Mouse (Mus musculus): ENCODE results near the gene Zfand3. TPM values are rescaled to one million over a fixed set of nuclear protein-coding genes. Genes with fewer than 3 reads are reported as not detected.

The Zfand3 gene
- total and polyA plus RNA-seq, 3 experiments = 23.2 to 44.0 (median 23.5) TPM

DNA sequence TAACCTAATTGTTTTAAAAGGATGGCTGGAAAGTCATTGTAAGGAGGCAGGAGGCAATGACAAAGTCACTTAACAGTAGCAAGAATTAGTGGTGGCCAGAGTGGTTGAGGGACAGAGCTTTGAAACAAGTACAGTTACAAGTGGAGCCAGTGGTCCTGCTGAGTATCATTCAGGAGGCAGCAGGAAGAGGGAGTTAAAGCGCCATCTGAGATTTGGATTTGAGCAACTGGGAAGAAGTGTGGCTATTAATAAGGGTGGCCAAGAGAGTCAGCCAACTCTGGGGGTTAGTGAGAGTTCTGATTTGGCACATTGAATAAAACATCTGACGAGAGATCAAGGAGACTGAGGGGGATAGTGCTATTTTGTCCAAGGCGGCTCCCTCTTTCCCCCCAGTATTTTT, 54.1 kb downstream of the Zfand3 start:
- H3K4me1 ChIP-seq (ENCODE audit: control insufficient read depth in 1 of 2, insufficient read depth in 2 of 2) = peaks cover 8 to 25% of the 10 kb centered on the region in 2 experiments

DNA sequence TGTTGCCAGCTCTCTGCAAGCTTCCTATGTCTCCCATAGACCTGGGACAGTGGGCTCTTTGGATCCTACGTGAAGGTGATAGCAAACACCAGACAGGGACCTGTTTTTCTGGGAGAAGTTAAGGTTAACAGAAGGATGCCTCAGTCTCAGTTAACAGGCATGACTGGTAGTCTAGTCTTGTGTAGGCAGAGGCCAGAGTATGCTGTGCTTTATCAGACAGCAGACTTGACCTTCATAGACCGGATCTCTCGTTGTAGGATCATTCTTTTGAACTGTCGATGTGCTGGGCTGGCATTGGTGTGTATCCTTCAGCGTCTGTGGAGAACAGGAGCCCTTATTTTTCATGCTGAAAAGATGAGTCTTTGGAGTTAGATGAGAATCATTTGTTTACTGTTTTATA, 54.5 kb downstream of the Zfand3 start:
- Histone ChIP-seq H3K9me3 (replicated peaks; ENCODE audit: low read length) (no peaks in the 10 kb centered on the region), H3K36me3 (replicated peaks in 1 of 2; ENCODE audit: control insufficient read depth in 1 of 2, insufficient read depth in 1 of 2, low read length in 1 of 2) (peaks cover 2 to 16% of the 10 kb centered on the region in 2 experiments), H3K79me2 (replicated peaks; ENCODE audit: control insufficient read depth, extremely low read depth, insufficient read depth, poor library complexity, severe bottlenecking) (no peaks in the 10 kb centered on the region), H3K4me3 (replicated peaks in 1 of 3; ENCODE audit: low read depth in 2 of 3, low read length in 2 of 3, poor library complexity in 1 of 3) (no peak overlapping the region), H3K27me3 (replicated peaks) (no peaks in the 10 kb centered on the region), H3K4me1 (ENCODE audit: control insufficient read depth in 1 of 2, insufficient read depth in 2 of 2) (peaks cover 8 to 22% of the 10 kb centered on the region in 2 experiments), H3K4me2 (ENCODE audit: insufficient read depth, low read depth, poor library complexity, severe bottlenecking) (no peak overlapping the region), H3K9ac (ENCODE audit: insufficient read depth, low read depth) (no peak overlapping the region), H3K27ac (ENCODE audit: insufficient read depth, low read depth) (no peak overlapping the region)
- DNase-seq (ENCODE audit: extremely low read depth) = no peak
- in situ Hi-C loops (cut with MboI; ENCODE audit: low pct_ligation_motif_present, low pct_unique_long_range_greater_than_20kb, low sequenced_read_pairs) (no loop called here), dilution Hi-C loops (cut with MboI; ENCODE audit: extremely low pct_ligation_motif_present, extremely low pct_unique_long_range_greater_than_20kb, low sequenced_read_pairs) (no loop called here)
- TF ChIP-seq NRF1 (IDR thresholded peaks at IDR 0.05; ENCODE audit: low read depth, low read length) = no peak

More for the DNA sequence above, 54.1 kb downstream of the Zfand3 start:
- DNase-seq (ENCODE audit: extremely low read depth) = no peak
- Histone ChIP-seq H3K79me2 (replicated peaks; ENCODE audit: control insufficient read depth, extremely low read depth, insufficient read depth, poor library complexity, severe bottlenecking) (no peaks in the 10 kb centered on the region), H3K36me3 (replicated peaks in 1 of 2; ENCODE audit: control insufficient read depth in 1 of 2, insufficient read depth in 1 of 2, low read length in 1 of 2) (peaks cover 2 to 16% of the 10 kb centered on the region in 2 experiments), H3K9me3 (replicated peaks; ENCODE audit: low read length) (no peaks in the 10 kb centered on the region), H3K4me3 (replicated peaks in 1 of 3; ENCODE audit: low read depth in 2 of 3, low read length in 2 of 3, poor library complexity in 1 of 3) (no peak overlapping the region), H3K4me2 (ENCODE audit: insufficient read depth, low read depth, poor library complexity, severe bottlenecking) (no peak overlapping the region), H3K27ac (ENCODE audit: insufficient read depth, low read depth) (no peak overlapping the region), H3K27me3 (replicated peaks) (no peaks in the 10 kb centered on the region), H3K9ac (ENCODE audit: insufficient read depth, low read depth) (no peak overlapping the region)
- in situ Hi-C loops (cut with MboI; ENCODE audit: low pct_ligation_motif_present, low pct_unique_long_range_greater_than_20kb, low sequenced_read_pairs) = no loop called here
- dilution Hi-C loops (cut with MboI; ENCODE audit: extremely low pct_ligation_motif_present, extremely low pct_unique_long_range_greater_than_20kb, low sequenced_read_pairs) = no loop called here
- TF ChIP-seq ZMIZ1 (IDR thresholded peaks at IDR 0.05; ENCODE audit: low read depth, low read length) (no peak), BHLHE40 (IDR thresholded peaks at IDR 0.05; ENCODE audit: low read depth, low read length) (no peak), MYC (IDR thresholded peaks at IDR 0.05; ENCODE audit: low read depth, low read length) (no peak), USF2 (conservative IDR thresholded peaks at IDR 0.05; ENCODE audit: low read depth, low read length) (no peak), MAZ (IDR thresholded peaks at IDR 0.05; ENCODE audit: low read depth, low read length) (no peak), USF1 (IDR thresholded peaks at IDR 0.05; ENCODE audit: low read depth, low read length) (no peak), ZKSCAN1 (IDR thresholded peaks at IDR 0.05; ENCODE audit: borderline replicate concordance, low read depth, low read length) (no peak), GABPA (IDR thresholded peaks at IDR 0.05; ENCODE audit: insufficient replicate concordance, low read depth, low read length) (no peak), RAD21 (IDR thresholded peaks at IDR 0.05; ENCODE audit: low read depth, low read length) (no peak), SIN3A (IDR thresholded peaks at IDR 0.05; ENCODE audit: low read length) (no peak), MAX (IDR thresholded peaks at IDR 0.05; ENCODE audit: low read length) (no peak), CHD1 (IDR thresholded peaks at IDR 0.05; ENCODE audit: low read depth, low read length) (no peak), TCF12 (IDR thresholded peaks at IDR 0.05; ENCODE audit: low read depth, low read length) (no peak), PAX5 (IDR thresholded peaks at IDR 0.05; ENCODE audit: low read length) (no peak), MXI1 (IDR thresholded peaks at IDR 0.05; ENCODE audit: low read depth, low read length) (no peak)
